Mouse (Mus musculus) hindbrain, embryonic 12.5 days (tissue): ENCODE measurements at regions not wholly inside any gene's neighbourhood (a gene's known extent, or its start where the extent isn't known, plus 50 kb on each side); places are given as distances from the start of the nearest gene placed in this dataset.
A peak's percentile ranks its signal among the peaks of the same experiment; 100 is the strongest.

Experiments
- ATAC-seq: fragments of 200-750 bp; cut with Nextera tagmentation; 2 replicates; pipeline ENCODE4 v1.8.0; 2017; ENCODE audit warnings: moderate TSS enrichment; ENCODE audit not compliant: low FRiP score
- H3K27ac ChIP-seq: fragments of 300-500 bp; sonication (generic); 2 replicates; pipeline ENCODE4 v1.5.1; 2016; ENCODE audit warnings: mild to moderate bottlenecking
- H3K27me3 ChIP-seq: fragments of 300-500 bp; sonication (generic); 2 replicates; pipeline ENCODE4 v1.6.1; 2016; ENCODE audit warnings: mild to moderate bottlenecking
- H3K36me3 ChIP-seq: fragments of 300-500 bp; sonication (generic); 2 replicates; pipeline ENCODE4 v1.6.1; 2016; ENCODE audit warnings: mild to moderate bottlenecking
- H3K4me1 ChIP-seq: fragments of 300-500 bp; sonication (generic); 2 replicates; pipeline ENCODE4 v1.6.1; 2016
- H3K4me2 ChIP-seq: fragments of 300-500 bp; sonication (generic); replicated peaks from 2 replicates; pipeline ENCODE4 v1.6.1; 2016; ENCODE audit warnings: mild to moderate bottlenecking
- H3K4me3 ChIP-seq: fragments of 300-500 bp; sonication (generic); 2 replicates; pipeline ENCODE4 v1.5.1; 2016; ENCODE audit warnings: mild to moderate bottlenecking
- H3K9ac ChIP-seq: fragments of 300-500 bp; sonication (generic); 2 replicates; pipeline ENCODE4 v1.6.1; 2016; ENCODE audit warnings: mild to moderate bottlenecking, moderate library complexity
- H3K9me3 ChIP-seq: fragments of 300-500 bp; sonication (generic); replicated peaks from 2 replicates; pipeline ENCODE4 v1.6.1; 2016; ENCODE audit warnings: mild to moderate bottlenecking
- WGBS: fragments of 180-500 bp; shearing (Covaris S2); methylation state at CpG from one replicate; pipeline ENCODE4 v1.1.7; 2016; 5-methylcytosine and 5-hydroxymethylcytosine counted together

- no peak overlapping the region for H3K4me3 ChIP-seq
- H3K36me3 ChIP-seq: no peaks in the 10 kb centered on the region
- H3K27me3 ChIP-seq: no peaks in the 10 kb centered on the region
- no peaks in the 10 kb centered on the region for H3K4me1 ChIP-seq
- no peaks in the 10 kb centered on the region for H3K9me3 ChIP-seq
- 83% methylated on average over 2 of the region's 2 CpGs for WGBS
- no peak for ATAC-seq
- no peak overlapping the region for H3K27ac ChIP-seq
- H3K9ac ChIP-seq: no peak overlapping the region
- H3K4me2 ChIP-seq: no peak overlapping the region
Observed at GRCm38 (mm10) chrX:47536130-47536529, 356.6 kb downstream of the Smarca1 start.

GRCm38 (mm10) chrX:47495056-47495455 lies 397.7 kb downstream of the Smarca1 start:
- H3K9me3 ChIP-seq: no peaks in the 10 kb centered on the region
- 50% methylated on average over 2 of the region's 2 CpGs for WGBS
- no peak for ATAC-seq

GRCm38 (mm10) chrX:47482728-47483127 lies 410.0 kb downstream of the Smarca1 start:
- H3K4me2 ChIP-seq: no peak overlapping the region
- no peaks in the 10 kb centered on the region for H3K36me3 ChIP-seq
- ATAC-seq: no peak
- WGBS: 47% methylated on average over 3 of the region's 3 CpGs
- no peak overlapping the region for H3K27ac ChIP-seq
- no peaks in the 10 kb centered on the region for H3K9me3 ChIP-seq
- no peak overlapping the region for H3K4me3 ChIP-seq
- H3K4me1 ChIP-seq: no peaks in the 10 kb centered on the region
- no peaks in the 10 kb centered on the region for H3K27me3 ChIP-seq
- no peak overlapping the region for H3K9ac ChIP-seq

More at GRCm38 (mm10) chrX:47495056-47495455, 397.7 kb downstream of the Smarca1 start:
- H3K4me2 ChIP-seq: no peak overlapping the region
- no peaks in the 10 kb centered on the region for H3K36me3 ChIP-seq
- H3K27me3 ChIP-seq: no peaks in the 10 kb centered on the region
- H3K9ac ChIP-seq: no peak overlapping the region
- no peak overlapping the region for H3K27ac ChIP-seq
- no peaks in the 10 kb centered on the region for H3K4me1 ChIP-seq
- no peak overlapping the region for H3K4me3 ChIP-seq

GRCm38 (mm10) chrX:47478226-47478625 lies 414.5 kb downstream of the Smarca1 start:
- H3K4me2 ChIP-seq: no peak overlapping the region
- WGBS: 66% methylated on average over 4 of the region's 4 CpGs
- no peaks in the 10 kb centered on the region for H3K36me3 ChIP-seq
- H3K4me3 ChIP-seq: no peak overlapping the region
- no peak for ATAC-seq
- H3K27me3 ChIP-seq: no peaks in the 10 kb centered on the region
- H3K9me3 ChIP-seq: no peaks in the 10 kb centered on the region
- H3K9ac ChIP-seq: no peak overlapping the region
- no peaks in the 10 kb centered on the region for H3K4me1 ChIP-seq
- no peak overlapping the region for H3K27ac ChIP-seq

- Histone ChIP-seq H3K4me1 (no peaks in the 10 kb centered on the region), H3K9me3 (no peaks in the 10 kb centered on the region), H3K27me3 (no peaks in the 10 kb centered on the region), H3K27ac (no peak overlapping the region), H3K4me3 (no peak overlapping the region), H3K36me3 (no peaks in the 10 kb centered on the region), H3K4me2 (no peak overlapping the region), H3K9ac (no peak overlapping the region)
- WGBS: 52% methylated on average over 5 of the region's 5 CpGs
- peak; percentile 67 for ATAC-seq
Observed at GRCm38 (mm10) chrX:47466721-47467499, 425.9 kb downstream of the Smarca1 start.

- Histone ChIP-seq H3K27ac (peak overlapping the region; percentile 12; the same call in 1 of the 2 replicates), H3K4me3 (no peak overlapping the region)
- no peak for ATAC-seq
Observed at GRCm38 (mm10) chrX:47461660-47462490, 430.9 kb downstream of the Smarca1 start.

More at GRCm38 (mm10) chrX:47461660-47462490, 430.9 kb downstream of the Smarca1 start:
- no peaks in the 10 kb centered on the region for H3K4me1 ChIP-seq
- H3K9me3 ChIP-seq: no peaks in the 10 kb centered on the region
- H3K27me3 ChIP-seq: no peaks in the 10 kb centered on the region
- H3K9ac ChIP-seq: no peak overlapping the region
- H3K4me2 ChIP-seq: no peak overlapping the region
- 55% methylated on average over 9 of the region's 9 CpGs for WGBS
- no peaks in the 10 kb centered on the region for H3K36me3 ChIP-seq
